Mouse (Mus musculus) testis, postnatal 14 days (tissue): ENCODE measurements at regions not wholly inside any gene's neighbourhood (a gene's known extent, or its start where the extent isn't known, plus 50 kb on each side); places are given as distances from the start of the nearest gene placed in this dataset.

Experiments
- DNase-seq: peaks from one replicate; pipeline ENCODE4 v3.0.0; 2021; ENCODE audit warnings: low spot score

GRCm38 (mm10) chr5:4697346-4698095 lies 60.3 kb downstream of the Fzd1 start:
- DNase-seq = no peak

GRCm38 (mm10) chr5:4696701-4697100 lies 61.1 kb downstream of the Fzd1 start:
- DNase-seq = no peak

GRCm38 (mm10) chr5:4689130-4689529 lies 68.7 kb downstream of the Fzd1 start:
- DNase-seq = no peak

- DNase-seq = no peak
Observed at GRCm38 (mm10) chr5:4675316-4675715, 82.5 kb downstream of the Fzd1 start.

- DNase-seq = no peak
Observed at GRCm38 (mm10) chr5:4666381-4666780, 91.5 kb downstream of the Fzd1 start.

- DNase-seq = no peak
Observed at GRCm38 (mm10) chr5:4665978-4666377, 91.9 kb downstream of the Fzd1 start.

- DNase-seq = no peak
Observed at GRCm38 (mm10) chr5:4664918-4665317, 92.9 kb downstream of the Fzd1 start.

GRCm38 (mm10) chr5:4664488-4664887 lies 93.3 kb downstream of the Fzd1 start:
- DNase-seq = no peak

GRCm38 (mm10) chr5:4662198-4662585 lies 95.6 kb downstream of the Fzd1 start:
- no peak for DNase-seq

- DNase-seq = no peak
Observed at GRCm38 (mm10) chr5:4661420-4662197, 96.2 kb downstream of the Fzd1 start.

GRCm38 (mm10) chr5:4657982-4658381 lies 99.9 kb downstream of the Fzd1 start:
- no peak for DNase-seq

GRCm38 (mm10) chr5:4654186-4654585 lies 103.6 kb downstream of the Fzd1 start:
- no peak for DNase-seq

- DNase-seq = no peak
Observed at GRCm38 (mm10) chr5:4651167-4651955, 106.5 kb downstream of the Fzd1 start.

- no peak for DNase-seq
Observed at GRCm38 (mm10) chr5:4650709-4651108, 107.1 kb downstream of the Fzd1 start.

GRCm38 (mm10) chr5:4649858-4650556 lies 107.8 kb downstream of the Fzd1 start:
- no peak for DNase-seq

- DNase-seq = no peak
Observed at GRCm38 (mm10) chr5:4641041-4641440, 116.8 kb downstream of the Fzd1 start.

- DNase-seq = no peak
Observed at GRCm38 (mm10) chr5:4633763-4634162, 124.1 kb downstream of the Fzd1 start.

- no peak for DNase-seq
Observed at GRCm38 (mm10) chr5:4625206-4625605, 132.6 kb downstream of the Fzd1 start.

GRCm38 (mm10) chr5:4623625-4624024 lies 134.2 kb downstream of the Fzd1 start:
- DNase-seq = no peak

GRCm38 (mm10) chr5:4620513-4621210 lies 137.2 kb downstream of the Fzd1 start:
- no peak for DNase-seq

GRCm38 (mm10) chr5:4615233-4615632 lies 142.6 kb downstream of the Fzd1 start:
- DNase-seq = no peak
